Mouse (Mus musculus) lung, adult 2 months (tissue): ENCODE results near the gene Mkrn2. TPM values are rescaled to one million over a fixed set of nuclear protein-coding genes. Genes with fewer than 3 reads are reported as not detected.
"Not testable (repeated sequence)": the region's sequence is repeated elsewhere in the genome, so short reads cannot be mapped to it uniquely, and the experiment has no call there.

Experiments
- DNase-seq: peaks from one replicate; pipeline ENCODE4 v3.0.0; 2022
- H3K4me1 ChIP-seq: fragments of 200-500 bp; 2 replicates; pipeline ENCODE4 v1.6.1; 2011; ENCODE audit warnings: low read length; ENCODE audit not compliant: control insufficient read depth, insufficient read depth
- H3K4me3 ChIP-seq: fragments of 200-500 bp; replicated peaks from 2 replicates; pipeline ENCODE3; 2011; ENCODE audit warnings: low read depth, mild to moderate bottlenecking, control low read depth, low read length; ENCODE audit errors: extremely low read depth
- CTCF ChIP-seq: fragments of 200-500 bp; IDR thresholded peaks from 2 replicates; pipeline ENCODE4 v1.5.1; 2011; ENCODE audit warnings: mild to moderate bottlenecking, low read length, control low read depth; ENCODE audit not compliant: insufficient read depth
- POLR2A ChIP-seq: fragments of 200-500 bp; IDR thresholded peaks from 2 replicates; pipeline ENCODE4 v1.6.1; 2011; ENCODE audit warnings: low read depth, mild to moderate bottlenecking, control low read depth, low read length, borderline replicate concordance; ENCODE audit errors: extremely low read depth
- WGBS: fragments of 180-500 bp; shearing (Covaris S2); methylation state at CpG from one replicate; pipeline ENCODE4 v1.1.7; 2018; 5-methylcytosine and 5-hydroxymethylcytosine counted together
- polyA plus RNA-seq: library from polyadenylated mRNA; depleted of rRNA; stranded (reverse); fragments of >200 nt; gene quantifications from 2 replicates; pipeline ENCODE4 v1.2.3, GENCODE M21; 2012

The Mkrn2 gene
- polyA plus RNA-seq, 1 experiment: 68.1 TPM

GRCm38 (mm10) chr6:115631056-115631795 is 29.5 kb downstream of the Mkrn2 start:
- Histone ChIP-seq H3K4me1 (no peaks in the 10 kb centered on the region), H3K4me3 (no peak overlapping the region)
- WGBS: 84% methylated on average over 3 of the region's 3 CpGs
- TF ChIP-seq POLR2A (no peak), CTCF (no peak)
- no peak for DNase-seq

GRCm38 (mm10) chr6:115634015-115634414 is 32.3 kb downstream of the Mkrn2 start:
- TF ChIP-seq POLR2A: no peak
- TF ChIP-seq CTCF: no peak
- WGBS: 81% methylated on average over 2 of the region's 2 CpGs
- no peak overlapping the region for H3K4me3 ChIP-seq
- no peak for DNase-seq
- no peaks in the 10 kb centered on the region for H3K4me1 ChIP-seq

- WGBS: 95% methylated on average over 7 of the region's 7 CpGs
- not testable (repeated sequence) for DNase-seq, H3K4me3 ChIP-seq, H3K4me1 ChIP-seq
These were observed 36.5 kb downstream of the Mkrn2 start for GRCm38 (mm10) chr6:115638188-115638587.

GRCm38 (mm10) chr6:115643315-115643714 is 41.6 kb downstream of the Mkrn2 start:
- WGBS: 60% methylated on average over 1 of the region's 1 CpGs
- Histone ChIP-seq H3K4me1 (no peaks in the 10 kb centered on the region; the same call in 1 of the 2 replicates), H3K4me3 (no peak overlapping the region)
- DNase-seq: no peak
- TF ChIP-seq CTCF: no peak
- TF ChIP-seq POLR2A: no peak

GRCm38 (mm10) chr6:115649792-115650365 is 48.2 kb downstream of the Mkrn2 start:
- DNase-seq: no peak
- 9% methylated on average over 1 of the region's 1 CpGs for WGBS
- no peak overlapping the region for H3K4me3 ChIP-seq
- peaks cover 26% of the 10 kb centered on the region for H3K4me1 ChIP-seq
- TF ChIP-seq CTCF (no peak), POLR2A (no peak)

DNA sequence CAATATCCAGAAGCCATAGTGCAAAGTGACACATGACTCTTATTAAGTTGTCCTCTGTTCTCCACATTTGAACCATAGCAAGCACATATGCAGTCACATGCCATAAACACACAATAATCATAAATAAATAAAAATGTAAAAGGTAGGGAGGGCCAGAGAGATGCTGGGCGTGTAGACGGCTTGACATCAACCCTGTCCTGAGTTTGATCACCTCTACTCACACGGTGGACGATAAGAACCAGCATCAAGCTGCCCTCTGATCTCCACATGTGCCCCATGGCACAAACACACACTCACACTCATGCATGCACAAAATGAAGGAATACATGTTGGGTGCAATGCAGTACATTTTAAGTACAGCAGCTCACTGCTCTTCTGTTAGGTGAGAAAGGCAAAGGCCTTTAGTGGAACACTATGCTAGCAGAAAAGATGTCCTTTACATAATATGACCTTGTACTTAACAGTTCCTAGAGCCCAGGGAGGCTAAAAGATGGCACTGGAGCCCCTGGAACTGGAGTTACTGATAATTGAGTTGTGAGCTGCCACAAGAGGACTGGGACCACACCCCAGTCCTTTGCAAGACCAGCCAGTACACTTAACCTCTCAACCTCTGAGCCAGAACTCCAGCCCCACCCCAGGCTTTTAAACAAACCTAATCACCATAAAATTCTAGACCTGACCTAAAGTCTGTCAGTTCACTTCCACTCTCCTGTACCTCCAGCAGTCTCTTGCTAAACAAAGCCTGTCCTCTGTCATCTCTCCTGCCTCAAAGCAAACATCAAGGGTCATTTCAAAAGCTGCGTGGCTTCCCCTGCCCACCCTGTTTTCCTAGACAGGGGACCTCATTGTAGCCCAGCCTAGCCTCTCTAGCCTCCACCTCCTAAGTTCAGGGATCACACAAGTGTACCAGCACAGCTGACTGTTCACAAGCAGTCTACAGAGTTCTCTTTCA is 49.0 kb downstream of the Mkrn2 start:
- peaks cover 26% of the 10 kb centered on the region for H3K4me1 ChIP-seq
- WGBS: 39% methylated on average over 5 of the region's 5 CpGs
- no peak for DNase-seq
- no peak overlapping the region for H3K4me3 ChIP-seq
- TF ChIP-seq POLR2A: no peak
- TF ChIP-seq CTCF: no peak

DNA sequence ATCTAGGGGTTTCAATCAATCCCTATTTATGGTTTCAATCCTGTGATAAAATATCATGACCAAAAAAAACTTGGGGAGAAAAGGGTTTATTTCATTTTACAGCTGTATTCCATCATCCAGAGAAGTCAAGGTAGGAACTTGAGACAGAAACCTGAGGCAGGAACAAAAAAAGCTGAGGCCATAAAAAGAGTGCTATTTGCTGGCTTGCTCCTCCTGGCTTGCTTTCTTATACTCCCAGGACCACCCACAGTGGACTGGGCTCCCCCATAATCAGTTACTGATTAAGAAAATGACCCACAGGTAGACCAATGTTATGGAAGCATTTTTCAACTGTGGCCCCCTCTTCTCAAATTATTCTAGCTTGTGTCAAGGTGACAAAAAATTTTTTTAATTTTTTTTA is 50.0 kb downstream of the Mkrn2 start:
- TF ChIP-seq POLR2A (no peak), CTCF (no peak)
- Histone ChIP-seq H3K4me3 (no peak overlapping the region), H3K4me1 (peaks cover 30% of the 10 kb centered on the region)
- no peak for DNase-seq

DNA sequence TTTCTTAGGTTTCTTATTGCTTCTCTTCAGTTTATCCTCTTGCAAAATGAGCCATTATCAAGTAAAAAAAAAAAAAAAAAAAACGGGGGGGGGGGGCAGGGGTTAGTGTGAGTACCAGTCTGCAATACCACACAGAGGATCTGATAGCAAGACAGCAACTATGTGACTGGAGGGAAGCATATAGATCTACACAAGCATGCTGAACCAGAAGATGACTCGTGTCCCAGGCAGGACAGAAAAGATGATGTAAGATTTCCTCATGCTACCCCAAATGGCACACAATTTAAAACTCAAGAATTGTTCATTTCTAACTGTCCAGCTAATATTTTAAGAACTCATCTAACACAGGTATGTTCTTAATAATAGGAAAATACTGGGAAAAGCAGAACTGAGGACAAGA is 52.2 kb downstream of the Mkrn2 start:
- WGBS: 26% methylated on average over 2 of the region's 2 CpGs
- no peak for DNase-seq
- TF ChIP-seq CTCF (no peak), POLR2A (no peak)
- peaks cover 31% of the 10 kb centered on the region for H3K4me1 ChIP-seq
- H3K4me3 ChIP-seq: no peak overlapping the region

DNA sequence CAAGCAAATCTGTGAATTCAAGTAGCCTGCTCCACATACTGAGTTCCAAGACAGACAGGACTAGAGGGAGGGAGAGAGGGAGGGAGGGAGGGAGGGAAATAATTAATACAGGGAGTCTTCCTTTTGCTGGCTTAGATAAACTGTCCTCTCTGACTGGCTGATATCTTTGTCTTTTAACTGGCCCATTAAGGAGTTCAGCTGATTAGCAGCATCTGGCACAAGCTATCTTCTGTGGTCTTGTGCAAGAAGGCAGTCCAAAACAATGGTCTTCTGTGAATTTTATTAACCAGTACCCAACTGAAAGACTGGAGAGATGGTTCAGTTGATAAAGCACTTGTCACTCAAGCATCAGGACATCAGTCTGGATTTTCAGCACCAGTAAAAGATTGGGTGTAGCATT is 57.1 kb downstream of the Mkrn2 start:
- TF ChIP-seq CTCF (no peak), POLR2A (no peak)
- H3K4me1 ChIP-seq: peaks cover 12% of the 10 kb centered on the region
- H3K4me3 ChIP-seq: no peak overlapping the region
- no peak for DNase-seq
